Mouse (Mus musculus): ENCODE measurements around the gene Arhgap36. TPM values are rescaled to one million over a fixed set of nuclear protein-coding genes. Genes with fewer than 3 reads are reported as not detected.

The Arhgap36 gene
- total RNA-seq (2022): 1 to 10 TPM in 3 of 4 experiments, under 1 TPM in 1; 0.63 to 2.0 (median 1.8) TPM

DNA sequence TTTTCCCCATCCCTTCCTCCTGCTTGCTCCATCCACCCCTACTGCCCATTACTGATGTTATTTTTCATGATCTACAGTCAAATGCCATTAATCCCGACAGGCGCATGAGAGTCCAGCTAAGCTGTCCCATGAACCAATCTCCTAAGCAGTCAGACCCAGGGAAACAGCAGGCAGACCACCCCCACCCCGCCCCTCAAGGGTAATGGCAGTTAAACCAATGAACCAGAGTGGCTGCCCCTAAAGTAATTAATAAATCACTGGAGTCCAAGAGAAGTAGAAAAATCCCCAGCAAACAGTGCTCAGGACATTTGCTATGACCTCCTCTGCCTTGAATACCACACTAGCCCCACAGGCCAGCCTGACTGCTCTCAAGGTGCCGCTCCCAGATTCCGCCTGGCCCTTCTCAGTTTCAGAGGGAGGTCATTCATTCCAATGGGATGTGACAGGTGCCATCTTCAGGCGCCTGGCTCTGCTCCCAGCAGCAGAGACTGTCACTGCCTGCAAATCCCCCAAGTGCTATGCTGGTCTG is at the start of gene Arhgap36:
Gene Arhgap36 (plus strand): TSS at position 504 of the 529 bp plus-strand sequence.
- DNase-seq (ENCODE audit: low spot score in 2 of 2): no peak

DNA sequence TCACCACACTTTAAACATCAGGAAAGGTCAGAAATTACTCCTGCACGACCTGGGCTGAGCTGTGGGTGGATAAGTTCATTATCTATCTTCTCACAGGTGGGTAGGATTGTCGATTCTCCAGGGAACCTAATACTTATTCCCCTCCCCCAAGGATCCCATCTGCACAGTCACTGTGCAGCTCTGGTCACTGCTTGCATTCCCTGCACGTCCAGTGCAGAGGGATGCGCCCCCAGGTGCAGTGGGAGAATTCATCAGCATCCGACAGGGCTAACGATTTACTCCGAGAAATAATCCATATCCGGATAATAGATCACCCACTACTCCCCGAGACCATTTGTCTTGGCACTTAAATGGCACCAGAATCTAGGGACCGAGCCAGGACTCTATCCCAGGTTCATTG is 6.0 kb upstream of the Arhgap36 start:
- DNase-seq (ENCODE audit: low spot score in 2 of 2): no peak

DNA sequence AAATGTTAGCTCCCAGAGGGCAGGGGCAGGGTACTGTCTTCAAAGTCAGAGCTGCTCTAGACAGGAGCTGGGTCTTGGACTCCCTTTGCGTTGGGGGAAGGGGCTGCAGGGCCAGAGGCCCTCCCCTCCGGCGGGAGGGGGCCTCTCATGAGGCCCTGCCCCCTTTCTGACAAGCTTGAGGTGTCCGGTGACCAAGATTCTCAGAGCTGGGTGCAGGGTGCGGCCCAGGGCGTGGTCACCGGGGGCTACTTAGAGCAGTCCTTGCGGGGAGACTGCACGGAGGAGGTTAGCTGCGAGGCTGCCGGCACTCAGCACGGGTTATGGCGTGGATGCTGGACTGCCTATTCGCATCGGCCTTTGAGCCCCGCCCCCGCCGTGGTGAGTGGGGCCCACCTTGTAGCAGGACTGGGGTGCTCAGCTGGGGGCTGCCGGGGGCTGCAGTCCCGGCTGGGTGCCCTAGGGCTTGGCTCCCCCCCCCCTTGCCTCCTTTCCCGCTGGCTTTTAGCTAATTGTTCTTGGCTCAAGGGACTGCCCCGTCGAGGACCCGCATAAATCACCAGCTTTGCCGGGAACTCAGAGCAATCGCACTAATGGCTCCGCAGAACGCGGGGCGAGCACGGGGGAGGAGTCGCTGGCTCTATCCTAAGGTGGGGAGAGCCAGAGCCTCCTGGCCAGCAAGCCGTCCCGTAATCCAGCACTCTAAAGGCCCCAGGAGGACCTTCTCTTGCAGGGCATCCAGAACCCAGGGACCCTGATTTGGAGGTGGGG is 6.7 kb downstream of the Arhgap36 start:
- DNase-seq (ENCODE audit: low spot score in 2 of 2): no peak

DNA sequence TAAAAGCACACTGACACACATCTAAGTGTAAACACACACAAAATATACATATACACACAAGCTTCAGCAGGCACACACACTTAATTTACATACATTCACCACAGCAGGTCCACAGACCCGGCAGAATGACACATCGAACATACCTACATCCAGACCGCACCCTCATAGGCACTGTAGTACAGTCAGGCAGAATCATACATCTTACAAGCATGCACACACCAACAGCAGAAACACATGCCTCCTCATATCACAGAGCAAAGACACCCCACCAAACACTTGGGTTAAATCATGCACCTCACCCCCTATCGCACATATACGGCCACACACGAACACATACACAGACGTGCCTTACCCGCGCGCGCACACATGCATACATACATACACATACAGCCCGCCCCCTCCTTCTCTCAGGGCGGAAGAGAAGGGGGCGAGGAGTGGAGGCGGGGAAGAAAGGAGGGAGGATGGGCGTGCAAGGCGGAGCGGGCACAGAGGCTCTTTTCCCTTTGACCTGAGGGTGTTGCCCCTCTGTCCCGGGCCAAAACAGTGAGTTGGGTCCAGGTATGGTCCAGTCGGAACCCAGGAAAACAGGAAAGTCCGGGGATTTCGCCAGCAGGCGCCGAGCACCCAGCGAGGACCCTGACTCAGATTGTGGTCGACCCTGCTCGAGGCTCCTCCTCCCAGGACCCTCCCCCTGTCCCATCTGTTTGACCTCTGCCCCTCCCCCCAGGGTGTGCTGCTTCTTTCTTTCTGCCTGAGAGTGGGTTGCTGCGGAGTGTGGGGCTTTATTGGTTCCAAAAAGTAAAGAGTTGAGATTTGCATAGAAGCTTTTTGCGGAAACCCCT is 16.4 kb downstream of the Arhgap36 start:
- DNase-seq (ENCODE audit: low spot score in 2 of 2): no peak

DNA sequence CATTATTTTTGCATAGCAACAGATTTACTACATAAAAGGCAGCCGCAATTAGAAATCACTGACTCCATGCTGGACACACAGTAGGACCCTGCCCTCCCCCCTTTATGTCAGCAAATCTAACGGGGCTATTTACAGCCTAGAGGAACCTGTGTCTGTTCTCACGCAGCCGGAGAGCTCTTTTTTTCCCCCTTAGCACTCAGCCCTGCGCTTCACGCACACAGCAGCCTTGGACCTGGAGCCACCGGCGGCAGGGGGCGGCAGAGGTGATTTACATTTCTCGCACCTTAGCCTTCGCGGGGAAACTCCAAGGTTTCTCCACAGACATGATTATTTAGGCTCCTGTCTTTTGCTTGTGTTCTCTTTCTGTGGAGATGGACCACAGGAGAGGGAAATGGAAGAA is 17.1 kb downstream of the Arhgap36 start:
- no peak for DNase-seq (ENCODE audit: low spot score in 2 of 2)

DNA sequence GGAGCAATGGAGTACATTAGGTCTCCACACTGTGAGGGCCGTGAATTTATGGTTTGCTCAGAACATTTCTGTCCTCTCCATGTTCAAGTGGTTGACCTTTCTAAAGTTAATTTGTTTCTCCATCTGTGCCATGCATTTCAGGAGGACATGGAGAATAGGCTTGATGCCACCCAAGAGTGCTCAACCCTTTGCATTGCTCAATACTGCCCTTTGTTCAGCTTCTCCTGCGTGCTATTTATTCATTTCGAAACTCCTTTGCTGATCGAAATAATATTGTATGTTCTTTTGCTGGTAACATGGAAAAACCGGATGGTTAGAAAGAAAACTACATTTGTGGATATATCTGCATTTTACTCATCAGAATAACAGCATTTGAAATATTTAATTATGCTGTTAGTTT is 25.4 kb downstream of the Arhgap36 start:
- no peak for DNase-seq (ENCODE audit: low spot score in 2 of 2)

DNA sequence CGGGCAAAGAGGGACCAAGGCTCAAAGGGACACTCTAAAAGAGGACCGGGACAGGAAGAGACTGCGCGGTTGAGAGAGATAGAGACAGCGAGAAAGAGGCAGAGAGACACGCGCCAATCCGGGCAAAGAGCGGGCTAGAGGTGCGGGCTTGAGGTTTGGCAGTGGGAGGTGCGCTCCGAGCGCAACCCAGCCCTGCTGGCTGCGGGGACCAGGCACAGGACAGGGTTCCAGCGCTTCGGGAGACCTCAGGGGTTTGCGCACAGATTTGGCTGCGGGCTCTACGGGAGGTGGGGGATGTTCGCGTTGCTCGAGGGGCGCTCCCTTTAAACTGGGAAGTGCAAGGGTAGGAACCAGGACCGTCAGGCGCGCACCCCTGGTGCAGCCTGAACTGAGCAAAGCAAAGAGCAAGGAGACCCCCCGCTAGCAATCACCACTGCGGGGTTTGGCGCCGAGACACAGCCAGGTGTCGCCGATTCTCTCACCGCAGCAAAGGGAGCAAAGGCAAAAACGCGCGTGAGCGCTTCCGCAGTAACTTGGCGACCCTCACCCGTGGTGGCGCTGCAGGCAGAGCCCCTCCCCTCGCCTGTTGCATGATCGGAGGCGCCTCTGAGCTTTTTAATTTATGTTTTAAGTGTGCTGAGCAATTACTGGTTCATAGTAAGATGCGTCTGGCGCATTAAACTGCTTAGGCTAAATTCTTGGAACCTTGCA is 30.1 kb downstream of the Arhgap36 start:
- no peak for DNase-seq (ENCODE audit: low spot score in 2 of 2)

Other genes with a start within 250 kb of the Arhgap36 start
- gene Enox2, start 175.7 kb upstream of the Arhgap36 start, total RNA-seq (2022): 10 to 100 TPM in 3 of 4 experiments, 1 to 10 TPM in 1; 9.5 to 11.6 (median 10.4) TPM
- not detected for gene Olfr1320, start 208.4 kb downstream of the Arhgap36 start, total RNA-seq (2022)